Mouse (Mus musculus): Measurements from ENCODE around the gene Tatdn2. TPM values are rescaled to one million over a fixed set of nuclear protein-coding genes. Genes with fewer than 3 reads are reported as not detected.

Tatdn2 gene
- total and polyA plus RNA-seq, 3 experiments: 20.9 to 72.0 (median 33.1) TPM

DNA sequence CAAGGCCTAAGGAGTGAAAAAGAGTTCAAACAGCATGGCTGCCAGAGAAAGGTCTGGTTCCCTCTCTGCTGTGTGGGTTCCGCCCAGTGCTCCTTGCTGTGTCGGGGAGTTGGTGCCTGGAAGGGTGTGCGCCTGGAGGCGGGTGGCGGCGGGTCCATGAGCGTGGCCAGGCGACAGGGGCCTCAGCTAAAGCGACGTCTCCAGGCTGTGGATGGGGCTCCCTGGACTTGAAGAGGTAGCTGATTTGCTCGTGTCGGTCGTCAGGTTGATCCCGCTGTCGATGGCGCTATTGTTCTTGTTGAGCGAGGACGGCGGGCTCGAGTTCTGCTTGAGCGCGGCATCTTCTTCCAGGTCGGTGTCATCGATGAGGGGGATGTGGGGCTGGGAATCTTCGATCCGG is 51.5 kb downstream of the Tatdn2 start:
- Histone ChIP-seq H3K9me3 (replicated peaks) (no peaks in the 10 kb centered on the region), H3K4me1 (ENCODE audit: insufficient read depth, low read depth, low read length) (no peaks in the 10 kb centered on the region), H3K36me3 (replicated peaks) (no peaks in the 10 kb centered on the region), H3K4me3 (ENCODE audit: low read depth, low read length) (no peak overlapping the region), H3K27me3 (ENCODE audit: insufficient read depth, low read length) (peaks cover 19% of the 10 kb centered on the region)
- no peak for TF ChIP-seq POLR2AphosphoS5 (IDR thresholded peaks at IDR 0.05; ENCODE audit: insufficient replicate concordance, low read depth, low read length)
- no peak for DNase-seq (ENCODE audit: low spot score)
- ATAC-seq (ENCODE audit: extremely low read depth, insufficient number of reproducible peaks, low FRiP score, poor library complexity, severe bottlenecking): no peak

- H3K9me3 ChIP-seq (replicated peaks): no peaks in the 10 kb centered on the region
- DNase-seq (ENCODE audit: low spot score) (no peak), ATAC-seq (ENCODE audit: extremely low read depth, insufficient number of reproducible peaks, low FRiP score, poor library complexity, severe bottlenecking) (no peak)
- peaks cover 19% of the 10 kb centered on the region for H3K27me3 ChIP-seq (ENCODE audit: insufficient read depth, low read length)
- no peak overlapping the region for H3K4me3 ChIP-seq (ENCODE audit: low read depth, low read length)
- TF ChIP-seq CTCF (IDR thresholded peaks at IDR 0.05; ENCODE audit: low read depth, low read length): no peak
- TF ChIP-seq GATA1 (IDR thresholded peaks at IDR 0.05; ENCODE audit: borderline replicate concordance, low read length): no peak
- TF ChIP-seq TAL1 (conservative IDR thresholded peaks at IDR 0.05; ENCODE audit: low read depth, low read length): no peak
- TF ChIP-seq POLR2AphosphoS5 (IDR thresholded peaks at IDR 0.05; ENCODE audit: insufficient replicate concordance, low read depth, low read length): no peak
- no peak for TF ChIP-seq GATA2 (IDR thresholded peaks at IDR 0.05; ENCODE audit: borderline replicate concordance, low read depth, low read length)
- no peaks in the 10 kb centered on the region for H3K4me1 ChIP-seq (ENCODE audit: insufficient read depth, low read depth, low read length)
- H3K36me3 ChIP-seq (replicated peaks): no peaks in the 10 kb centered on the region
Observed at GRCm38 (mm10) chr6:113749119-113749685, 52.4 kb downstream of the Tatdn2 start.

Other genes starting within 250 kb of the Tatdn2 start
- gene Il17re, start 238.6 kb upstream of the Tatdn2 start, total RNA-seq (2014; fragmentation: Nextera tagmentation): not detected in 2 replicates
- gene Il17re, start 238.6 kb upstream of the Tatdn2 start, total RNA-seq (2017): 0.17 and 0.22 TPM in 2 replicates
- not detected in 2 replicates for gene Il17re, start 238.6 kb upstream of the Tatdn2 start, polyA plus RNA-seq (2012)
- not detected in 2 replicates for gene Il17rc, start 225.6 kb upstream of the Tatdn2 start, total RNA-seq (2014; fragmentation: Nextera tagmentation)
- not detected in 2 replicates for gene Il17rc, start 225.6 kb upstream of the Tatdn2 start, total RNA-seq (2017)
- 0.07 and 0.17 TPM in 2 replicates for gene Il17rc, start 225.6 kb upstream of the Tatdn2 start, polyA plus RNA-seq (2012)
- gene Creld1, start 213.8 kb upstream of the Tatdn2 start, total RNA-seq (2014; fragmentation: Nextera tagmentation): 8.5 and 9.9 TPM in 2 replicates
- 5.8 and 7.4 TPM in 2 replicates for gene Creld1, start 213.8 kb upstream of the Tatdn2 start, total RNA-seq (2017)
- gene Creld1, start 213.8 kb upstream of the Tatdn2 start, polyA plus RNA-seq (2012): 17.3 and 19.8 TPM in 2 replicates
- not detected in 2 replicates for gene Prrt3, start 195.1 kb upstream of the Tatdn2 start, total RNA-seq (2014; fragmentation: Nextera tagmentation)
- gene Prrt3, start 195.1 kb upstream of the Tatdn2 start, total RNA-seq (2017): under 0.01 and 0.12 TPM in 2 replicates
- gene Prrt3, start 195.1 kb upstream of the Tatdn2 start, polyA plus RNA-seq (2012): not detected in 2 replicates
- gene Emc3, start 165.4 kb upstream of the Tatdn2 start, total RNA-seq (2014; fragmentation: Nextera tagmentation): 54.4 and 56.1 TPM in 2 replicates
- gene Emc3, start 165.4 kb upstream of the Tatdn2 start, total RNA-seq (2017): 34.8 and 37.1 TPM in 2 replicates
- 18.8 and 22.9 TPM in 2 replicates for gene Emc3, start 165.4 kb upstream of the Tatdn2 start, polyA plus RNA-seq (2012)
- 47.2 and 83.5 TPM in 2 replicates for gene Fancd2, start 165.4 kb upstream of the Tatdn2 start, total RNA-seq (2014; fragmentation: Nextera tagmentation)
- gene Fancd2, start 165.4 kb upstream of the Tatdn2 start, total RNA-seq (2017): 32.9 and 41.1 TPM in 2 replicates
- 2.2 TPM in 2 replicates for gene Fancd2, start 165.4 kb upstream of the Tatdn2 start, polyA plus RNA-seq (2012)
- not detected in 2 replicates for gene Fancd2os, start 96.3 kb upstream of the Tatdn2 start, total RNA-seq (2014; fragmentation: Nextera tagmentation)
- gene Fancd2os, start 96.3 kb upstream of the Tatdn2 start, total RNA-seq (2017): 0.16 TPM in 1 of 2 replicates, not detected in the other
- not detected in 2 replicates for gene Fancd2os, start 96.3 kb upstream of the Tatdn2 start, polyA plus RNA-seq (2012)
- 186 and 193 TPM in 2 replicates for gene Brk1, start 92.3 kb upstream of the Tatdn2 start, total RNA-seq (2014; fragmentation: Nextera tagmentation)
- 167 and 180 TPM in 2 replicates for gene Brk1, start 92.3 kb upstream of the Tatdn2 start, total RNA-seq (2017)
- 29.2 and 42.6 TPM in 2 replicates for gene Brk1, start 92.3 kb upstream of the Tatdn2 start, polyA plus RNA-seq (2012)
- 9.0 and 12.5 TPM in 2 replicates for gene Vhl, start 73.1 kb upstream of the Tatdn2 start, total RNA-seq (2014; fragmentation: Nextera tagmentation)
- 25.4 and 26.1 TPM in 2 replicates for gene Vhl, start 73.1 kb upstream of the Tatdn2 start, total RNA-seq (2017)
- 6.4 and 7.9 TPM in 2 replicates for gene Vhl, start 73.1 kb upstream of the Tatdn2 start, polyA plus RNA-seq (2012)
- gene Irak2, start 58.6 kb upstream of the Tatdn2 start, total RNA-seq (2014; fragmentation: Nextera tagmentation): 7.4 and 21.2 TPM in 2 replicates
- 10.9 and 11.7 TPM in 2 replicates for gene Irak2, start 58.6 kb upstream of the Tatdn2 start, total RNA-seq (2017)
- gene Irak2, start 58.6 kb upstream of the Tatdn2 start, polyA plus RNA-seq (2012): 10.2 and 13.7 TPM in 2 replicates
- not detected in 2 replicates for gene Ghrl, start 22.8 kb downstream of the Tatdn2 start, total RNA-seq (2014; fragmentation: Nextera tagmentation)
- gene Ghrl, start 22.8 kb downstream of the Tatdn2 start, total RNA-seq (2017): 0.76 TPM in 1 of 2 replicates, not detected in the other
- gene Ghrl, start 22.8 kb downstream of the Tatdn2 start, polyA plus RNA-seq (2012): not detected in 2 replicates
- gene Sec13, start 43.7 kb downstream of the Tatdn2 start, total RNA-seq (2014; fragmentation: Nextera tagmentation): 71.9 and 73.3 TPM in 2 replicates
- 172 and 185 TPM in 2 replicates for gene Sec13, start 43.7 kb downstream of the Tatdn2 start, total RNA-seq (2017)
- 17.7 and 30.9 TPM in 2 replicates for gene Sec13, start 43.7 kb downstream of the Tatdn2 start, polyA plus RNA-seq (2012)

Data from G1E (cell line).